Mouse (Mus musculus) hindlimb bud, embryonic 11.5 days (tissue): ENCODE data around the gene Plcl1.
"Not testable (repeated sequence)": the region's sequence is repeated elsewhere in the genome, so short reads cannot be mapped to it uniquely, and the experiment has no call there.

ENCODE experiments used
- DNase-seq: peaks from one replicate; pipeline ENCODE4 v3.0.0-alpha.2; 2012; ENCODE audit warnings: low read depth, low spot score; ENCODE audit errors: extremely low spot score

Gene Plcl1

GRCm38 (mm10) chr1:55438617-55439016 is 32.9 kb downstream of the Plcl1 start:
- no peak for DNase-seq

DNA sequence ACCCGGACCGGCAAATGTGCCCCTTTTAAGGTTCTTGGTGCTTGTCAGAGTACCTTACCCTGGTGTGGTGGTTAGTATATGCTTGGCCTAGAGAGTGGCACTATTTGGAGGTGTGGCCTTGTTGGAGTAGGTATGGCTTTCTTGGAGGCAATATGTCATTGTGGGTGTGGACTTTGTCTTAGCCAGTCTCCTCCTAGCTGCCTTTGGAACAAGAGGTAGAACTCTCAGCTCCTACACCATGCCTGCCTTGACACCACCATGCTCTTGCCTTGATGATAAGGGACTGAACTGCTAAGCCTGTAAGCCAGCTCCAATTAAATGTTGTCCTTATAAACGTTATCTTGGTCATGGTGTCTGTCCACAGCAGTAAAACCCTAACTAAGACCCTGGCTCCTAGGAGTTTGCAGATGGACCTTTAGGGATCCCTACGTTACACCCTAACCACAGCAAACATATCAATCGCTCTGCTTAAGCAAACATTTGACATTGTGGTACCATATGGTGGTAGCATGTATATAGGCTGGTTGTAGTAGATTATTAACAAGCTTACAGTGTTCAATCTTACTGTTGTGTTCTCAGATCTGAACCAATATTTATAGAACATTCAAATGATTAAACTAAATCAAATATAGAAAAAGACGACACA is 39.4 kb downstream of the Plcl1 start:
- DNase-seq = no peak

DNA sequence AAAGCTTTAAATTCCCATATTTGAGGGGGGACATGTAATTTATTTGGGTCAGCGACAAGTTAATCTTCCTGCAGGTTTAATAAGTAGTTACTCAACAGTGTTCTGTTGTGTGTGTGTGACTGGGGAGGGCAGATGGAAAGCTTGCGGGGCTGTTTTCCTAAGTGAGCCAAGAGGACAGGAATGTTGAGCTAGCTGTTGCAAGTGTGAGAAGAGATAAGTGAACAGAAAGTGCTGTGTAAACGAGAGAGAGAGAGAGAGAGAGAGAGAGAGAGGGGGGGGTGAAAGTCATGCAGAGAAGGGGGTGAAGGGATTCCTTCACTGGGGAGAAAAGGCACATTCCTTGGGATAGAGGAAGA is 39.9 kb downstream of the Plcl1 start:
- DNase-seq = no peak

GRCm38 (mm10) chr1:55446273-55446672 is 40.6 kb downstream of the Plcl1 start:
- DNase-seq = no peak

DNA sequence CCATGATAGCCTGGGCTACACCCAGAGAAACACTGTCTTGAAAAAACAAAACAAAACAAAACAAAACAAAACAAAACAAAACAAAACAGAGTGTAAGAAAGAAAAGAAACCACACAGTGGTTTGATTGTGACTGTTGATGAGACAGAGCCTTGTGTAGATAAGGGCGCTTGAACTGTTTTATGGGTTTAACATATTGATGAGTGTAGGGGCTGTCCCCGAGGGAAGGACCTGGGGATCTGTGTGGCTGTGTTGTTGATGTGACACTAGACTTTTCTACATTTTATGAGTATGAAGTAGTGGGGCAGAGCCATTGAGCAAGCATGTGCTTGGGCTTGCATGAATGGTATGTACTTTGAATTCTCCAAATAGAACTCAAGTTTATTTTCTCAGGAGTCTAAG is 41.2 kb downstream of the Plcl1 start:
- no peak for DNase-seq

- no peak for DNase-seq
Measured at GRCm38 (mm10) chr1:55447661-55448060, 41.9 kb downstream of the Plcl1 start.

- DNase-seq = no peak
Measured at GRCm38 (mm10) chr1:55448104-55448503, 42.4 kb downstream of the Plcl1 start.

DNA sequence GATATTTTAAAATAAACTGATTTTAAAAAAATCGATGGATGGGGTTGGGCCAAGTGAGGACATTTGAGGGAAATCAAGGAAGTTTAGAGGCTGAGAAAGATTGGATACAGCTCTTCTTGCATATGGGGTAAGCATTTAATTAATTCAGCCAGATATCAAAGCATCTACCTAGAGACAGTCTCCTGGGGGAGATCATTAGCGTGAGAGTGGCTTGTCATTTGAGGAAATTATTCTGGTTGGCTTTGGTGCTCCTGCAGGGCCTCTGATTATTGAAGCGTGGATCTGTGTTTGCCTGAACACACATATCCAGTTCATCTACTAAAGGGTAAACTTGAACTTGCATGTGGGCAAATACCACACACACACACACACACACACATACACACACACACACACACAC is 44.1 kb downstream of the Plcl1 start:
- DNase-seq = no peak

GRCm38 (mm10) chr1:55454119-55454518 is 48.4 kb downstream of the Plcl1 start:
- DNase-seq = no peak

- DNase-seq = no peak
Measured at GRCm38 (mm10) chr1:55462301-55462700, 56.6 kb downstream of the Plcl1 start.

DNA sequence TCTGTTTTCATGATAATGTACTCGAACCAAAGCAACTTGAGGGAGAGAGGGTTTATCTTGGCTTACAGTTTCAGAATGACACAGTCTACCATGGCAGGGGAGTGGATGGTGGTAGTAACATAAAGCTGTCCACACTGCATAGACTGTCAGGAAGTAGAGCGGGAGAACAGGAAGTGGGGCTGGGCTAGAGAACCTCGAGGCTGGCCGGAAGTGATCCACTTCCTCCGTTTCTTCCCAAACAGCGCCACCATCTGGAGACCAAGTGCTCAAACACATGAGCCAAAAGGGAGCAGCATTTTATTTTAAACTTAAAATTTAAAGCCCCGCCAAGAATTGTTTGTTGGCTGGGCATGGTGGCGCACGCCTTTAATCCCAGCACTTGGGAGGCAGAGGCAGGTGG is 68.0 kb downstream of the Plcl1 start:
- no peak for DNase-seq

DNA sequence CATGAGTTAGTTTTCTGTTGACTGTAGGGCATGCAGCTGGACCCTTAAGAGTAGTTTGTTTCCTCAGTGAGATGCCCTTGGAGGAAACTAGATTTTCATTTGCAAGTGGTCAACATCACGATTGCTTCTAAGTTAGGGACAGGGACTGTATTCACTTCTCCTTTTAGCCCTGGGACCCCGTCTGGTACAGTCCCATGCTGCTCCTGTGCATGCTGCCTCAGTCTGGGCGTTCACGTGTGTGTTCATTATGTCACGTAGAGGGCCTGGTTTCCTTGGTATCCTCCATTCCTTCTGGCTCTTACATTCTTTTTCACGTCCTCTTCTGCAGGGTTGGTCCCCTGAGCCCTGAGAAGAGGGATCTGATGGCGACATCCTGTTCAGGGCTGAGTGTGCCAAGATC is 69.3 kb downstream of the Plcl1 start:
- no peak for DNase-seq

DNA sequence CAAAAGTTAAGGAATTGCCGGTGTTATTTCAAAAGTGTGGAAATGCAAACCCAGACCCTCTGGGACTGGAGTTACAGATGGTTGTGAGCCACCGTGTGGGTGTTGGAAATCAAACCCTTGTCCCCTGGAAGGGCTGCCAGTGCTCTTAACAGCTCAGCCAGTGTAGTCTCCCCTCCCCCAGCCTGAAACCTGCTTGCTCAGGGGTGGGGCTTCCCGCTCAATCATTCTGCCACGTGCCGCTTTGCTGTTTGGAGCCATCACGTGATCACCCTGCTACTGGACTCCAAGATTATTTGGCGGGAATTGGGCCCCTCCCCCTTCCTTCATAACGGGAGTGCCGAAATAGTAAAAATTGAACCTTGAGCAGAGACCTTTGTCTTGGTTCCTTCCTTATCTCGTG is 81.7 kb downstream of the Plcl1 start:
- not testable (repeated sequence) for DNase-seq

DNA sequence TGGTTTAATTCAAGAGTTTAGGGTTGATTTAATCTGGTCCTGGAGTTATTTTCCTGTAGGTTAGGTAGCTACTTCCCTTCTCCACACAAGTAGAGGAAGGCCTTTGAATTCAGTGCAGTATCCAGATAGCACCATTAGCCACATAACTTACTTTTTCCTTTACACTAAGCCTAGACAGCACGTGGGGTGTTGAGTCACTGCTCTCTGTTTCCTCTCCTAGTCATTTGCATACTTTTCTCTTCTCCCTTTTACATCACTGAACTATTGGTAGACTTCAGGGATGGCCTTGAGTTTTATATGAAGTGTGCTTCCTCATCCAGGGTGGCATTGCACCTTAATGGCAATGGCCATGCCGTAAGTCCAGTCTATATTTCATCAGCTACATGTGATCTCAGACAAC is 82.5 kb downstream of the Plcl1 start:
- no peak for DNase-seq

DNA sequence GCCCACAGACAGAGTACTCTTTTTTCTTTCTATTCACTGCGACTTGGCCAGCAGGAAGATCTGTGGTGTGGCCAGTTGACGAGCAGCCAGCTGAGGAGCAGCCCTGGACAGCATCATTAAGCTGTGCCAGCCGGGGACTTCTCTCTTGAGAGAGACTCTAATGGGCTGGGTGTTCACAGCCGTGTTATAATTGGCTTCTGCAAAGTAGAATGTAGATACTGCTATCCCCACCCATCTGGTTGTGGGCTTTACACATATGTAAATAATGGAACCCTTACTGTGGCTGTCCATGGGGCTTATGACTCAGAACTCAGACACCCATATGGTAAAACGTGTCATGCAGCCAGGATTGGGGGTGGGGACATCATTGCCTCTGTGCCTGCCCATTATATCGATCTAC is 83.6 kb downstream of the Plcl1 start:
- DNase-seq = no peak

- no peak for DNase-seq
Measured at GRCm38 (mm10) chr1:55499872-55500271, 94.2 kb downstream of the Plcl1 start.

DNA sequence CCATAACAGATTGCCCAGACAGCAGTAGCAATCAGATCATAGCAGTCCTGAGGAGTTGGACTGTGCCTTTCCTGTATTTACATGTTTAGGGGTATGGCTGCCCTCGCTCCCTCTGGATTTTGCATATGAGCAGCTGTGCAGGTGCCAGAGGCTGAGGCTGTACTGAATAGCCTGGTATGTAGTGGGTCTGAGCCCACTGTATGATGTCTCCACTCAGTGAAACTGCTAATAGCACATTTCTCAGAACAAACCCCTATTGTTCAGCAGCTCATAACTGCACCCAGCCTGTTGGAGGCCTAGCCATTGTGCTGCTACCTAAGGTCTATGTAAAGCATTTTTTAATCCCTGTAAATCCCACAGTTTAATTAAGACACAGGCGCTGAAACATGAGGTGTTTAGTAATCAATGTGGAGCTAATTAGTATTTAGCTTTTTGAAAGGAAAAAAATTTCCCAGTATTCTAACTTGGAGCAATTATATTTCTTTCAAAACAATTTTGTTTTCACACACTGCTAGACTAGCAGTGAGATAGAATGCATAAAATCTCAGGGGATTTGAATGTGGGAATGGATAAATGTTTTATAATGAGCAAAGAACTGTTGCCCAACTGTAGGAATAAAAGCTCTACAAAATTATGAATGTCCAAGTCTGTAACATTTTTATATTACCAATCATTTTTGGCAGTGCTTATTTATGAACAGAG is 95.4 kb downstream of the Plcl1 start:
- DNase-seq = no peak

DNA sequence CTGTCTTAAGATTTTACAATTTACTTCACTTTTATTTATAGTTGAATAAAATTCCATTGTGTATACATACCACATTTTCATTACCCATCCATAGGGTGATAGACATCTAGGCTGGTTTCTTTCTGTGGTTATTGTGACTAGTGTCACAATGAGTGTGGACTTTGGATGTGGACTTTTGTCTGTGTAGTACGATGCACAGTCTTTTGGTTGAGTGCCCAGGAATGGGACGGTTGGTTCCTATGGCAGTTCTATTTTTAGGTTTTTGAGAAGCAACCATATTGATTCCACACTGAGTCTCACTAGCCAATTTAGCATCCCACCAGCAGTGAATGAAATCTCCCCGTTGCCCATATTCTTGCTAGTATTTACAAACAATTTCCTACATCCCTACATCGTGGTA is 100.1 kb downstream of the Plcl1 start:
- no peak for DNase-seq

DNA sequence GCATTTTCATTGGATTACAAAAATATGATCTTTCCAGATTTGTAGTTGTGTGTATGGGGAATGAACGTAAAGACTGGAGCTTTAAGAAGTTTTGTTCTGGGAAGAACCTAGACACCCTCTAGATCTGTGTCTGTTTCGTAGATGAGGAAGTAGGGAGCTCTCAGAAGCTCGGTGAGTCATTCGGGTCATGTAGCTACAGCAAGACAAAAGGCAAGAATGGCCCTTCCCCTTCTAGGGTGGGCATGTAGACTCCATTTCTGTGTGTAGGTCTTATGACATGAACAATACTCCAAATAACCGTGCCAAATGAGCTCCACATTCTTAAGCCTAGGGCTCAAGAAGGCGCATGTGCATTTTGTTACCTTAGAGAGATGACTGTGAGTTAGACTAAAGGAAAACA is 101.3 kb downstream of the Plcl1 start:
- no peak for DNase-seq

- DNase-seq = no peak
Measured at GRCm38 (mm10) chr1:55509587-55509986, 103.9 kb downstream of the Plcl1 start.

- no peak for DNase-seq
Measured at GRCm38 (mm10) chr1:55512165-55512564, 106.4 kb downstream of the Plcl1 start.

DNA sequence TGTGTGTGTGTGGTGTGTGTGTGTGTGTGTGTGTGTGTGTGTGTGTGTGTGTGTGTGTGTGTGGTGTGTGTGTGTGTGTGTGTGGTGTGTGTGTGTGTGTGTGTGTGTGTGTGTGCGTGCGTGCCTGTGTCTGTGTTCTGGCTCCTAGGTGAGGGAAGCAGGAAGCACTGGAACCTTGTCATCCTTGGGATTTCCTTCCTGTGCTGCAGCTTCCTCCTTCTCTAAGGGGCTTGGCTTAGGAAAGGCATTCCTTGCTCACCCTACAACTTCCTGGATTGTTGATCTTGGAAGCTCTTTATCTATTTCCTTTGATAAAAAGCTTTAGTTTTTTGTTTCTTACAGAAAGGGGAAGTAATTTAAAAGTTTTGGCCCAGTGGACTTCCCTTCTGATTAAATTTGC is 107.1 kb downstream of the Plcl1 start:
- not testable (repeated sequence) for DNase-seq

DNA sequence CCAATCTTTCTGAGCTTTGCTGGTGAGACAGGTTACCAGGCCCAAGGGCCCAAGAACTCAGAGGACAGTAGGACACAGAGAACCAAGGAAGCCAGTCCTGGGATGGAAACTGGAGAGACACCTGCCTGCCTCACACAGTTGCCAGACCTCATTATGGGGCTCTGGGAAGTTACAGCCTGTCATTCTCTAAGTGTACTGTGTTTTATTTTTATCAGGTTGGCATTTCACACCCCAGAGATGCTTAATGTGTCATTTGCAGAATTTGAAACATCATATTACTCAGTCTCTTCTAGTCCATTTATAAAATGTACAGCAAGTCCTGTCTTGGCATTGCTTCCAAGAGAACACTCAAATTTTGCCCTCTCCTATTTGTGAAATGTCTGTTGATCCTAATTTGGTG is 111.5 kb downstream of the Plcl1 start:
- no peak for DNase-seq
